Mouse (Mus musculus): ENCODE data around the gene Zfp386.
"Not testable (repeated sequence)": the region's sequence is repeated elsewhere in the genome, so short reads cannot be mapped to it uniquely, and the experiment has no call there.

The Zfp386 gene

DNA sequence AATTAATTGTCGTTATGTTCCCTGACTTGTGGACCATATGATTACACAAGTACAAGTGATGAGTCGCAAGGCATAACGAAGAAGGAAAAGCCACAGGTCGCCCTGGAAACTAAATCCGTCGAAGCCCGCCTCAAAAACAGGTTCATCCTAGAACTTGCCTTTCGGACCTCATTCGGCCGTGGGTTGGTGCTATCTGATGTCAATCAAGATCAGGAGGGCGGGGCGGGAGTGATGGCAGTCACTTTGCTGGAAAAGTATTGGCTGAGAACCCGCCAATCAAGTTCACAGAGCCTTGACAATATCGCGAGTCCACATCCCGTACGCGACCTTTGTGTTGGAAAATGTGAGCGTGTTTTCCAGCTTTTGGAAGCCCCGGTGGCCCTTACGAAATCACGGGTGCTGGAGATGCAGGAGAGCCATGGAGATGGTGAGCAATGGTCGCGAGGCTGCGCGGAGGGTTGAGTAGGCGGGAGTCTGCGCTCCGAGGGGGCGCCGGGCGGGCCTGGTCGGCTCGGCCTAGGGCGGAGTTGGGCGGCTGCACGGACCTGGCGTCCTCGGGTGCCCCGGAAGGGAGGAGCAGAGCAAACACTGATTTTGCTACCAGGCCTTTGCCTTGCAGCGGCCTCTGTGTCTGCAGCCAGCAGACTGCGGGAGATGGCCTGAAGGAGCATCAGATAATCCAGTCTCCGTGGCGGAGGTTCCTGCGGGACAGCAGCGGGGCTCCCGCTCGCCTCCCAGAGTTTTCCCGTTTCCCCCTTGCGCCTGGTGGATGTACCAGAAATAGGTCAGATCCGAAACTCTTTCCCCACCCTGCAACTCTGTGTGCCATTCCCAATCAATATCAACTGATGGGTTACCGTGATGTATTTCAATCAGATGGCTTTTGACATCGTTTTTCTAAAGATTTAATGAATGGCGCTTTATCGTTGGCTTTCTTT, at the start of gene Zfp386:
Gene Zfp386, plus strand, starts transcription at position 285 of the 938 bp plus-strand sequence.
- ATAC-seq (ENCODE audit: low TSS enrichment): peak; percentile 100

DNA sequence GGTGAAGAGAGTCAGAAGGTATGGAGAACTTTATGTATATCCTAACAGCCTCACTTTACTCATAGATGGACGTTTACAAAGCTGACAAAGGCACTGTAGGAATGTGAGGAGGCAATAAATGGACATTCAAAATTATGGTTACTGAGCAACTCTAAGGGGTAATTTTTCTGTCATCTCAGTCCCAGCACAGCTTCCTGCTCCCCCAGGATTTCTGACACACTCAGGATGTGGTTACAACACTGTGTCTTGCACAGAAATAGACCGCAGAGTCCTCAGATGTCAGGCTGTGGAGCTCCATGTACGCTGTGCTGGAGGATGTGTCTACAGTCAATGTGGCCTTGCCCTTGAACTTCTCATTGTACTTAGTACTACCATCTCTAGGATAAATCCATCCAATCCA, 47.7 kb upstream of the Zfp386 start:
- not testable (repeated sequence) for ATAC-seq (ENCODE audit: low TSS enrichment)

DNA sequence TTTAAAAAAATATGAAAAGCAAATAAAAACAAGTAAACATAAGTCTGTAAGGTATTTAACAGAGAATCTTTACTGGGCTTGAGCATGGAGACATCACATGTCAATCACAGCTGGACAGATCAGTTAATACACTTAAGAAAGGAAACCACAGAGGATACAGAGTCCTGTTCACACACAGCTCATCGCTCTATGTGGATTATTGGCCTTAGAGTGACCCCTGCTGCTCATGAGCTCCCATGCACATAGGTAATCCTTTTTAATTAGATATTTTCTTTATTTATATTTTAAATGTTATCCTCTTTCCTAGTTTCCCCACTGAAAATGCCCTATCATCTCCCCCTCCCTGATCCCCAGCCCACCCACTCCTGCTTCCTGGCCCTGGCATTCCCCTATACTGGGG, 44.6 kb upstream of the Zfp386 start:
- ATAC-seq (ENCODE audit: low TSS enrichment): not testable (repeated sequence)

DNA sequence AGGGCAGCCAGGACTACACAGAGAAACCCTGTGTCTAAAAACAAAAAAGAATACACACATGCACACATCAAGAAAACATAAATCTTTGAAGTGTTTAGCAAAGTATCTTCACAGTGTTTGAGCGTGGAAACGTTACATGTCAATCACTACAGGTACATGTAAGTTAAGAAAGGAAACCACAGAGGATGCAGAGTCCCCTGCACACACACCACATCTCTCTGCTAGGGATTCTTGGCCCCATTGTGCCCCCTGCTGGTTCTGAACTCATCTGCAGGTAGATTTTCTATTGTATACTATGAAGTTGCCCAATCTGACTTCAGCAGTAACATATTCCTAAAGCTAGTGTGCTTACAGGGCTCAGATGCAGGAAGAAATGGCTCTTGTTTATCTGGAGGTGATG, 36.7 kb upstream of the Zfp386 start:
- ATAC-seq (ENCODE audit: low TSS enrichment): no peak

DNA sequence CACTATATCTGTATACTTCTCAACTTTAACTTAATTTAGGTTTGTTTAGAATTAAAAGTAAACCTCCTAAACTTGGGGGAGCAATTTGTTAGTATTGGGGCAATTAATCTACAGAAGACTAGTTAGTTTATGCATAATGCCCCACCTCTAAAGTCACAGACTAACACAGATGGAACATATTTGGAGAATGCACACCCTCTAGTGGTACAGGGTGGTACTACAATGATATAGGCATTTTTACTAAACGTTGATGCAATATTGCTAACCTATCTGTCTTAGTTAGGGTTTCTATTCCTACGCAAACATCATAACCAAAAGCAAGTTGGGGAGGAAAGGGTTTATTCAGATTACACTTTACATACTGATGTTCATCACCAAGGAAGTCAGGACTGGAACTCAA, 19.4 kb upstream of the Zfp386 start:
- ATAC-seq (ENCODE audit: low TSS enrichment): no peak

DNA sequence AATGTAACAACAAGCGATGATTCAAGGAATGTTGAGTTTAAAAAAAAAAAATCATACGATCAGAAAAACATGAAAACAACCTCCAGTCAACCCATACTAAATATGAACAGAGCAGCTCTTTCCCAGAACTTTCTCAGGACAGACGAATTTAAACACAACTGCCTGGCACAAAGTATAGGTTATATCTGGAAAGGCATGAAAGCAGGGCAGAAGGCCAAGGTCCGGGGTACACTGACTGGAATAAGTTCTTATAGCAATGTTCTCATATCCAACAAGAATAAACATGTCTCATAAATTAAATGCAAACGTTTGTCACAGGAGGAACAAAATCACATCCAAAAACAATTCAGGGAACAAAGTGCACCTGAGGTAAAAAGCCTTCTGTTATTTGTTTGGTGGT, 12.2 kb upstream of the Zfp386 start:
- no peak for ATAC-seq (ENCODE audit: low TSS enrichment)

DNA sequence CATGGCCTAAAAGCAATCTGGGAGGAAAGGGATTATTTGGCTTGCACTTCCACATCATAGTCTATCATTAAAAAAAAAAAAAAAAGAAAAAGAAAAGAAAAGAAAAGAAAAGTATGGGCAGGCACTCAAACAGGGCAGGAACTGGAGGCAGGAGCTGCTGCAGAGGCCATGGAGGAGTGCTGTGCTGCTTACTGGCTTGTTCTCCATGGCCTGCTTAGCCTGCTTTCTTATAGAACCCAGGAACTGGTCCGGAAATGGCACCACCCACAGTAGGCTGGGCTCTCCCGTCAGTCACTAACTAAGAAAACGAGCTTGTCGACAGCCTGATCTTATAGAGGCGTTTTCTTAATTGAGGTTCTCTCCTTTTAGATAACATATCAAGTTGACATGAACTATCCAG, 2.7 kb upstream of the Zfp386 start:
- no peak for ATAC-seq (ENCODE audit: low TSS enrichment)

DNA sequence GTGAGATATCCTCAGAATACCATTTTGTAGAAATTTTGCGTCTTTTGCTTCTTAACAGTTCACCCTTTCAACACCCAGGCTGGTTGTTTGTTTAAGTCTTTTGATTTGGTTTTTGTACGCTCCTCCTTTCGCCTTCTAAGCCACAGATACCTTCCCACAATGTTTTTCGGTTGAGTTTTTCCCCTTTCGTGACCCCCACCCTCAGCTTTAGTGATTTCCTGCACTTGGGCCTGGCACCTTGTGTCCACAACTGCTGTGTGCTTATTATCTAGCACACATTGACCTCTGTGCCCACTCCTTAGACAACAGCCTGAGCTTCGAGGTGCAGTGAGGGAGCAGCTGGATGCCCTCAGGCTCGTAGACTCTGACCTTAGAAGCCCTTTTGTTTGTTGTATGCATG, 1.2 kb downstream of the Zfp386 start:
- ATAC-seq (ENCODE audit: low TSS enrichment): no peak

DNA sequence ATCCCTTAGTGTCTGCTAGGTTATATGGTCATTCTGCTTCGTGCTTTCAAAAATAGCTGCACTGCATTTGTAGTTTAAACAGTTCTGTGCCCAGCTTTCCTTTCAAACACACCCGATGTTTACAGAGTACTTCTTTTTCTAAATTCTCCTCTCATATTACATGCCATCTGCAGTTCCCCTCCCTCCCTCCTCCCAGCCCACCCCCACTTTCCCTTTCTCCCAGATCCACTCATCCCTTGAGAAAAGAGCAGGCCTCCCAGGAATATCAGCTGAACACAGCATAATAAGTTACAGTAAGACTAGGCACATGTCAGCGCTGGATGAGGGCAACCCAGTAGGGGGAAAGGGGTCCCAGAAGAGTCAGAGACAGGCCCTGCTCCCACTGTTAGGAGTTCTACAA, 1.7 kb downstream of the Zfp386 start:
- ATAC-seq (ENCODE audit: low TSS enrichment): no peak

DNA sequence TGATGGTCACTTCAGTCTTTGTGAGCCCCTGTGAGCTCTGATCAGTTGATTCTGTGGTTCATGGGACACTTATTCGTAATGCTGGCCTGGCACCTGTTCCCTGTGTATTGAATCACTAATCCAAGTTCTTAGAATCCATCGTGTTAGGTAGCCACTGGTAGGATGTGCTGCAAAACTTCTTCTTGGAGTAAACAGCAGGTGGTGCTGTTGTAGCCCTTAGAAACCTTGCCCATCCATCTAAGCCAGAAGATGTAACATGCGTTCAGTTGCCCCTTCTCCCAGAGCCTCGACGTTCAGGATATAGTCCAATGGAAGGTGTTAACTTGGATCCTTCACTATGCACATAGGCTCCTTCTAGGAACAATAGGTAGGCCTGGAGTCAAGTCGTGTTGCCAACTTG, 2.2 kb downstream of the Zfp386 start:
- no peak for ATAC-seq (ENCODE audit: low TSS enrichment)

DNA sequence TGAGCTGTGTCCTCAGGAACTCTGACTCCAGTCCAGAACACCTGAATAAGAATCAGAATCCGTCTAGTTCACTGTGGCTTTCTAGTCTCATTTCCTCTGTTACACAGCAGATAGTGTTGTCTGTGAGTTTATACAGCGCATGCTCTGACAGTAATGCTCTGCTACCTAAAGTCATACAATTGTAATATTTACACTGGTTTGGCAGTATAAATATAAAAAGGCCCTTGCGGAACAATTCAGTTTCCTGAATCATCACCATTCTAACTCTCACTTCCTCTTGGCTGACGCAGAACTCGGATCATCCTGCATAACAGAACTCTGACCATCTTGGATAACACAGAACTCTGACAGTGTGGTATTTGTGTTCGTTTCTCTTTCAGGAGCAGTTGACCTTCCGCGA, 6.8 kb downstream of the Zfp386 start:
- no peak for ATAC-seq (ENCODE audit: low TSS enrichment)

DNA sequence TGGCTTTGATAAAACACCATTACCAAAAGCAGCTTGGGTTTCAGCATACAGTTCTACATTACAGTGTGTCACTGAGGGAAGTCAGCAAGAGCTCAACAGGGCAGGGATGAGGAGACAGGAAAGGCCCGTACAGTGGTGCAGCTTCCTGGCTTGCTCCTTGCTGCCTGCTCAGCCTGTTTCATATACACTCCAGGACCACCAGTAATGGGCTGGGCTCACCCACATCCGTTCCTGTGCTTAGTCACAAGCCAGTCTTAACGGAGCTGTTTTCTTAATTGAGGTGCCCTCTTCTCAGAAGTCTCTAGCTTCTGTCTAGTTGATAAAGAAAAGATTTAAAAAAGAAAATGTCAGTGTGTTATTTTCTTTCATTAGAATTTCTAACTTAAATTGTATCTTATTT, 8.6 kb downstream of the Zfp386 start:
- no peak for ATAC-seq (ENCODE audit: low TSS enrichment)

DNA sequence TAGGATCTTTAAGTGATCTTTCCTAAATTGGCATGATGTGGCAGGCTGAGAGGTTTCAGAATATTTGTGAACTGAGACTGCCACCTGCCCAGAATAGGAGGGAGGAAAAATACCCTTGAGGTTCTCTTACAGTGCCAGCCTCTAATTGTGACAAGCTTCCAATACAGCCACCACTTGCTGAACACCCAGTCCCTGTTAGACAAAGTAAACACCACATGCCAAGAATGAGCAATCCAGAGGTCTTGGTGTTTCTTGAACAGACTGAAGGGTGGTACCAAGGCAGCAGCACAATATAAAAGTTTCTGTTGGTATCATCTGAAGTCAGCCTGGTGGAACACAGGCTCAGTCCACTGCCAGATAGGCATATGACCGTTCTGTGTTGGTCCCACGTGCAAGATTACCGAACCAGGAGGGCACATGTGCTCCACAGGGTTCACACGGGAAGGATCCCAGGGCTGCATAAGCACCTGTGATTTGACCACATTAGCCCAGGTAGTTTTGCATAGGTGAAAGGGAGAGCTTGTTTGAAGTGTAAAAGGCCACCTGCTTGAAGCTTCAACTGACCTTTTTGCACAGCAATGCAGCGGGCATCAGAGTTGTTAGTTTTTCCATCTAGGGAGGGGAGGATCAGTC, 14.2 kb downstream of the Zfp386 start:
- no peak for ATAC-seq (ENCODE audit: low TSS enrichment)

DNA sequence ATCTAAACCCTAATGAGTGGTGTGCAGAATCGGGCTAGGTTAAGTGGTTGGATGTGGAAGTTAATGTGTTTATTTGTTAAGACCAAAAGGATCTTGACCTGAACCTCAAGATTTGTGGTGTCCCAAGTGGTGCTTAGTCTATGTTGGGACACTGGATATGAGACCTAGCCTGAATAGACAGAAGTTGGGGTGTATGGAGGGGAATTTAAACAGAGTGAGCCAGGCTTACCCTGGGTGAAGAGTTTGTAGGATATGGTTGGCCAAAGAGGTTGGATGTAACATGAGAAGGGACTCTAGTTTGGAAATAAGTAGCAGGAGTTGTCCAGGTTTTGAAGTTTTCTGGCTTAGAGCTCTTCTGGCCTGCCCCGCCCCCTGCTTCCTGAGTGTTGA, 14.7 kb downstream of the Zfp386 start:
- ATAC-seq (ENCODE audit: low TSS enrichment): no peak

DNA sequence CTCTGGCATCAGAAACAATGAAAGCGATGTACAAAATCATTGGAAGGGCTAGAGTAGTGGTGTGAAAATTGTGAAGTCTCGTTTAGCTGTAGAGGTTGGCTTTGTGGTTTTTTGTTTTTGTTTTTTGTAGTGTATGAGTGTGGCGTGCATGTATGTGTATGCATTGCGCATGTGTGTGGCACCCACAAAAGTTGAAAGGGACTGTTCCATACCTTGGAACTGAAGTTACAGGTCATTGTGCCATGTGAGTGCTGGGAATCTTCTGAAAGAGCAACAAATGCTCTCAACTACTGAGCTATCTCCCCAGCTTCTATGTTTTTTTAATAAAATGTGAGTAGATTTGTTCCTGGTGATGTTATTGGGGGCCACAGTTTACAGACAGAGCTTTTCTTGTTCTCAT, 15.5 kb downstream of the Zfp386 start:
- no peak for ATAC-seq (ENCODE audit: low TSS enrichment)

DNA sequence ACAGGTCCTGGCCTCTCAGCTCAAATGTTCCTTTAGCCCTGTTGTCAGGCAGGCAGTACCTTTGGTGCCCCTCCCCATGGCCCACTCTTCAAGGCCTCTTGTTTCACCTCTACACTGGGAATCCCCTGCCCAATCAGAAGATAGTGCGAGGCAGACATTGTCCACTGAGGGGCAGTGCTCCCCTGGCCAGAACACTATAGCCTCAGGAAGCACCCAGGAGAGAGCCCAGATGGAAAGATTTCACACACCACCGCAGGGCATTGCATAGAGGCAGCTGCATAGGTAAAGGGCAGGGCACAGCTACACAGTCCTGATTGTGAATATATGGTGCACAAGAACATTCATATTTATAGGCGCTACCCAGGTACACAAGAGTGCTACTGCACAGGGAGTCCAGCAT, 23.5 kb downstream of the Zfp386 start:
- ATAC-seq (ENCODE audit: low TSS enrichment): peak; percentile 80

DNA sequence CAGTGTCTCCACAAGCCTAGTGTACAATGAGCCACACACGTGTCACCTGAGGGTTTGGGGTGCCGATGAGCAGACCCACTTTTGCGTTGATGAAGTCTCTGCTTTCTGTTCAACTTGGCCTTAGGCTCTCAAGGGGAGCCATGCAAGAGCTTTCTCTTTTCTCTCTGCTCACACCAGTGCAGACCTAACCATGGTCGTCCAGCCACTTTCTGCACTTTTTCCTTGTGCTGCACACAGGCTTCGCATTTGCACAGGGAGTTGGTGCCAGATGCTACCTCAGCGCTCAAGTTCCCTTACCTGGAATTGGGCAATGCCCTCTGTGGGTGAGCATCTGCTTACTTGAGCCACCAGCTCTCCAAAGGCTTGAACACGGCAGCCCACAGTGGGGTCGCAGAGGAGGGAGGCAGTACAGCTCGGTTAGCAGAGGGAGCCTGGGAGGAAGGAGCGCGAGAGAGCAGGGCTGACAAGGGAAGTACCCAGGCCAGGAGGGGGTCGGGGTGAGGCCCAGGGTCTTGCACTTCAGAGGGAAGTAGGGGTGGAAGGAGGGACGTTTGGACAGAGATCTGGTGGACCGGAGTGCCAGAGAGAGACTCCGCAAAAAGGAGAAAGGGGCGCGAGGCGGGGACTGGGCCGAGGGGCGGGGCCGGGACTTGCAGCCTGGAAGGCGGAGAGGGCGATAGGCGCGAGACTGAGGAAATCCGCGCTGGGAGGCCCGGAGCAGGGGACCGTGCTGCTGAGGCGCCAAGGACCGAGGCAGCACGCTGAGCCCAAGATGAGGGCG, 29.7 kb downstream of the Zfp386 start, which contains the start of gene Vipr2:
Gene Vipr2, plus strand, starts transcription at position 653 of the 781 bp plus-strand sequence.
- peak; percentile 79 for ATAC-seq (ENCODE audit: low TSS enrichment)

DNA sequence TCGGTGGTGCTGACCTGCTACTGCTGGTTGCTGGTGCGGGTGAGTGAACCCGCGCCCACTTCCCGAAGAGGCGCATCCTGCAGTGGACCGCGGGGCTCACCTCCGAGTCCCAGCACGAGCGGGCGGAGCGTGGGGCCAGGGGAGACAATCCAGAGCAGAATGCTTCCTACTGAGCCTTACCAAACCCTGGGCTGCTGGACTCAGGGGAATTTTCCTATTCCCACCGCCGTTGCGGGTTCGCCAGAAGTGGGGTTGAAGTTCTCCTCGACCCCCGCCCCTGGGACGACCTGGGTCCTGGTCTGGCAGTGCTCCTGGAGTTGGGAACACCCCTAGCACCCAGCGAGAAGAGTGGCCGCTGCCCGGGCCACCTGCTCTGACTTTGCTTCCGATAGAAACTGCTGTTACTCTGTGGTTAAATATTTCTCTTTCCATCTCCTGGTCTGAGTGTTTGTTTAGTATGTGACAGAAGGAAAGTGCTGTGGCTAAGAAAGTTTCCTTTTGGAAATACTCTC, 30.4 kb downstream of the Zfp386 start:
- no peak for ATAC-seq (ENCODE audit: low TSS enrichment)

DNA sequence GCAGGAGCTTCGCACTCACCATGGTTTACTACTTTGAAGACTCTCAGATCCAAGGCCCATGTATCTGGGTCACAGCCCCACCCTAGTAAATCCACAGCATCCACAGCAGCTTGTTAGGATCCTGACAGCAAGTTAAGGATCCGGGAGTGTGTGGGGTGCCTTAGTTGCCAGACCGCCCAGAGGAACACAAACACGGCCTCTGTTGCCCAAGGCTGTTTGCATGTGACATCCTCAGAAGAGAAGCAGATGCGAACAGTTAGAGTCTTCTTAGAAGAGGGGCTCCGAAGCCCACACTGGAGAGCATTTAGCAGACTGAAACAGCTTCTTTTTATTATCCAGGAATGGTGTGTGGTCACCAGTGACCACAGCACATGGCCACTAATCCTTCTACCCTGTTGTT, 35.6 kb downstream of the Zfp386 start:
- no peak for ATAC-seq (ENCODE audit: low TSS enrichment)

DNA sequence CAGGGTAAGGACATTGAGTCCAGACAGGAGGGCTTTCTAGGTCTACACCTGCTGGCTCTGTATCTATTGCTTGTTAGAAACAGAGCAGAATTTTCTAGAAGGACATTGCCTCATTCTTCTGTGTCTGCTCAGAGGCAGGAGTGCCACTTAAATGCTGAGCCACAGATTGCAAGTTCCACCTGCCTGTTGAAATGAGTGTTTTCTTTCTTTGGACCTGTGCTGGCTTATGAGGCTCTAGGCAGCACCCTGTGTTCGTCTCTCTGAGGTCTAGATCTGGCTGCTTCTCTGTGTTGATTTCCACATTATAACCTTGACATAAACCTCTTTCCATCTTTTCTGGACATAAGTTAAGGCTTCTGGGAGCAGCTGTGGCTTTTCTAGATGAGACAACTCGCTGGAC, 36.8 kb downstream of the Zfp386 start:
- ATAC-seq (ENCODE audit: low TSS enrichment): no peak

DNA sequence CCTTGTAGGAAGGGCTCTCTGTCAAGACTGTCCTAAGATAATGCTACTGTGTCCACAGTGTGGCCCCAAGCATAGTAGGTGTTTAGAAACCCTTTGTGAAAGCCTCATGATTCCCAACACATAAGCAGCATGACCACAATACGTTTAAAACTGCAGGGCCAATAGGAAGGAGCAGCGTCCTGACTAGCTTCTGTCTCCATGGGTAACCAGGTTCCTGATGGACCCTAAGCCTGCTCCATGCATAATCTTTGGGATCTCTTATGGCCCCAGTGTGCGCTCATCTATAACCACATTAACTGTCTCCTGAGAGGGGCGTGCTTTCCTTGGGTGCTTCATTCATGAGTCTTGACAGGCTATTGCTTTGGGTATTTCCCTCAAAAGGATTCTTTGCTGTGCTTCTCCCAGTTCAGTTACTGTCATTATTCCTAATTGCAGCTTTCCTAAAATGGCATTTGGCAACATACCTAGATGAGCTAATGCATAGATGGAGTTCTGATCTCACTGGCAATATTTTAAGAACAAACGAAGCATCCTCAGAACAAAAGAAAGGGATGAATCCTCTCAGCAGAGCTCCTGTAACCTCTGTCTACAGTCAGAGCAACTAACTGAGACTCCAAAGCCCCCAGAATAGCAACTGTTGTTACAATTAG, 39.6 kb downstream of the Zfp386 start:
- ATAC-seq (ENCODE audit: low TSS enrichment): no peak

DNA sequence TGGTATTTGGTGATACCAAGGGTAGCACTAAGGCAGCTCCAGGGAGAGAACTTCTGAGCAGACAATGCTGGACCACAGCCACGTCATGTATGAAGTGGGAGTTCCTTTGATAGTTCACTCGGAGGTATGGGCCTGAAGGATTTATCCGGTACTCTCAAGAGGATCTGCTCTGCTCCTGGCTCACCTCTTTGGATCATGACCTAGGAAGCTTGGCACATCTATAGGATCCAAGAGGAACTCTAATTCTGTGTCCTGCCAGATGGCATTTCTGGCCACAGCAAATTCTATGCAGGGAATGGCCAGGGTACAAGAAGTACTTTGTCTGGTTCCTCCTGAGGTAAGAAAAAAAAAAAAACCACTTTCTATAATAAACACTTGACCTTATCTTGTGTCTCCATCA, 42.3 kb downstream of the Zfp386 start:
- ATAC-seq (ENCODE audit: low TSS enrichment): no peak

Measured in frontal cortex, adult (tissue).